Mouse (Mus musculus) cortical plate, adult 2 months (tissue): ENCODE measurements at regions not wholly inside any gene's neighbourhood (a gene's known extent, or its start where the extent isn't known, plus 50 kb on each side); places are given as distances from the start of the nearest gene placed in this dataset.

Experiments used
- H3K27ac ChIP-seq: fragments of 200-500 bp; 2 replicates; pipeline ENCODE4 v1.5.1; 2012; ENCODE audit warnings: low read length, control low read depth, inconsistent platforms; ENCODE audit not compliant: insufficient read depth
- H3K4me1 ChIP-seq: fragments of 200-500 bp; 2 replicates; pipeline ENCODE4 v1.6.1; 2011; ENCODE audit warnings: low read length; ENCODE audit not compliant: control insufficient read depth, insufficient read depth
- H3K4me3 ChIP-seq: fragments of 200-500 bp; 2 replicates; pipeline ENCODE4 v1.5.1; 2011; ENCODE audit warnings: mild to moderate bottlenecking, low read length, control low read depth; ENCODE audit not compliant: insufficient read depth
- CTCF ChIP-seq: fragments of 200-500 bp; IDR thresholded peaks from 2 replicates; pipeline ENCODE4 v1.5.1; 2011; ENCODE audit warnings: mild to moderate bottlenecking, control low read depth, low read length; ENCODE audit not compliant: insufficient read depth; ENCODE audit errors: extremely low read depth
- POLR2A ChIP-seq: fragments of 200-500 bp; IDR thresholded peaks from 2 replicates; pipeline ENCODE4 v1.6.1; 2011; ENCODE audit warnings: mild to moderate bottlenecking, low read length, control low read depth; ENCODE audit not compliant: insufficient read depth; ENCODE audit errors: extremely low read depth

DNA sequence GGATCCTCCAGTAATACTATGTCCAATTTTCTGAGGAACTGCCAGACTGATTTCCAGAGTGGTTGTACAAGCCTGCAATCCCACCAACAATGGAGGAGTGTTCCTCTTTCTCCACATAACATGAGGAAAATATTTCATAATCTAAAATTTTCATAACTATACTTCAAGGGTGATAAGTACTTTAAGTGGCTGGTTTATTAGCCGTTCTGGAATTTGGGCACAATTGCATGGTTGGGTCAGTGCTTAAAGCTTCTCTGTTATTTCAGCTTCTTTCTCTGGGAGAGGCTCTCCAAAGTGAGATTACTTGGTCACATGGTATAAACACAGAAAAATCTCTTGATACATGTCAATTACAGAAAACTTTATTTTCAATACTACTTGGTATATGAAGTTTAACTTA, 2115.9 kb downstream of the 4930444P10Rik start:
- Histone ChIP-seq H3K27ac (no peak overlapping the region), H3K4me3 (no peak overlapping the region), H3K4me1 (no peaks in the 10 kb centered on the region)
- TF ChIP-seq CTCF (no peak), POLR2A (no peak)

DNA sequence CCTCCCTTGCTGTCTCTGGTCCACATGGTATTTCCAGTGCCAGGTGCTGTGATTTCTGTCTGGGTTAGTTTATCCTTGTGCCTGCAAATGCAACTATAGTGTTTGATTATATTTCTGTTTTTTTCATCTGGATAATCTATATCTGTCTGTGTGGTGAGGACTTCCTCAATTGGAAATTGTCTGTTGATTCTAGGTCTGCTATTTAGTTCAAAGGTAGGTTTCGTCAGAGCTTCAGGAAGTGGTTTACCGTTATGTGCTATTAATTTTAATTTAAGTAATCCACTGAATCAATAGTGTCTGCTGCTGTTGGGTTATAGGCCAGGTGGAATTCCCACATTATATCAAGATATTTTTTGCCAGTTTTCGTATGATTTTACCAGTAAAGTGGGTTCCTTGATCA, 2143.9 kb downstream of the 4930444P10Rik start:
- Histone ChIP-seq H3K4me3 (no peak overlapping the region), H3K4me1 (no peaks in the 10 kb centered on the region), H3K27ac (no peak overlapping the region)
- TF ChIP-seq CTCF (no peak), POLR2A (no peak)

DNA sequence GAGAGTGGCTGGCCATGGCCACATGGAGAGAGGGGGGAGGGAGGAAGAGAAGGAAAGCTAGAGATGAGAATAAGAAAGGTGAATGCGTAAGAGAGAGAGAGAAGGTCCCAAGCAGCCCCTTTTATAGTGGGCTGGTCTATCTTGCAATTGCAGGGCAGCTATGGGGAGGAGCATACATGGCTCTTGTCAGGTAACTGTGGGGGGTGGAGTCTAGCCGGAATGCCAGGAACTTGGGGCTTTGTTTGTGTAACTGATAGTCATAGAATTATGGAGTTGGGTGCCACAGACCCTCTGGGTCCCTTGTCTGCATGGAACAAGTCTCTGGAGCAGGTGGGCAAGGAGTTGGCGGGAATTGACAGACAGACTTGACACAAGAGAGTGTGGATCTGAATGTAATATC, 2151.8 kb downstream of the 4930444P10Rik start:
- H3K4me1 ChIP-seq: no peaks in the 10 kb centered on the region
- H3K27ac ChIP-seq: no peak overlapping the region
- TF ChIP-seq POLR2A (no peak), CTCF (no peak)
- H3K4me3 ChIP-seq: no peak overlapping the region

GRCm38 (mm10) chr1:13938344-13938743, 2154.8 kb downstream of the 4930444P10Rik start:
- Histone ChIP-seq H3K27ac (no peak overlapping the region), H3K4me1 (no peaks in the 10 kb centered on the region), H3K4me3 (no peak overlapping the region)
- TF ChIP-seq POLR2A (no peak), CTCF (no peak)

GRCm38 (mm10) chr1:13935938-13936491, 2157.1 kb downstream of the 4930444P10Rik start:
- TF ChIP-seq POLR2A (no peak), CTCF (no peak)
- Histone ChIP-seq H3K27ac (no peak overlapping the region), H3K4me3 (no peak overlapping the region), H3K4me1 (no peaks in the 10 kb centered on the region)

GRCm38 (mm10) chr1:13928679-13929078, 2164.4 kb downstream of the 4930444P10Rik start:
- H3K4me3 ChIP-seq: no peak overlapping the region
- H3K27ac ChIP-seq: no peak overlapping the region
- no peaks in the 10 kb centered on the region for H3K4me1 ChIP-seq
- TF ChIP-seq POLR2A (no peak), CTCF (no peak)

- no peak overlapping the region for H3K4me3 ChIP-seq
- TF ChIP-seq POLR2A (no peak), CTCF (no peak)
- no peaks in the 10 kb centered on the region for H3K4me1 ChIP-seq
- no peak overlapping the region for H3K27ac ChIP-seq
These were observed 2165.2 kb downstream of the 4930444P10Rik start for GRCm38 (mm10) chr1:13927964-13928363.

DNA sequence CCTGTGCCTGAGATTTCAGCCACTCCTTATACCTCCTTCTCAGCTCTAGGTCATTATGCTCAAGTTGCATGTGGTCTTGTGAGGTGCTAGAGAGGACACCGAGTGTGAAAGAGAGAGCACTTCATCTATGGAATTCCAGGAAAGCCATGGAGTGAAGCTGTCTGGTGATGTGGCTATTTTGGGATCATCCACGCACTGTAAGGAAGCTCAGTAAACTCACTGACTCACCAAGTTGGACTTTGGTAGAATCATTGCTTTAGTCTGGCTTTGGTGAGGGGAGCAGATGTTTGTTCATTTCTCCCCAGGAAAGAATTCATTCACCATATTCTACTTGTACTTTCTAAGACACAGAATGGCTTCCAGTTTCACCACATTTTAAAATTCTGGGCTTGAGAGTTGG, 2167.1 kb downstream of the 4930444P10Rik start:
- Histone ChIP-seq H3K27ac (no peak overlapping the region), H3K4me3 (no peak overlapping the region), H3K4me1 (no peaks in the 10 kb centered on the region)
- TF ChIP-seq POLR2A: no peak
- TF ChIP-seq CTCF: no peak

DNA sequence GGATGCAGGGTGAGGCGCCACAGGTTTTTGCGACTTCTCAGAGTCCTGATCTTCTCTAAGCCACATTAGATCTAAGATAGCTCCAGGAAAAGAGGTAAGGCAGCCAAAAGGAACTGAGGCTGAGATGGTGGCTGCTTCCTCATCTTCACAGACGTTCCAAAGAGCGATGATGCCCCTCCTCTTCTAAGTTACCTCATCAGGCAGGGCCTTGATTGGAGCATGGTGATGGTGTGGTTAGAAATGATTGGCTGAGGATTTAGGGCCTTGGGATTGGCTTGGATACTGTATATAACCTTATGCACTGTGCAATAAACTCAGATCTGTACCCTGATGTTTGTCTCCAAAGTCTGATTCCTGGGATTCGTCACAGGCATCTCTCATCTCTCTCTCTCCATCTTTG, 2177.9 kb downstream of the 4930444P10Rik start:
- Histone ChIP-seq H3K4me1 (no peaks in the 10 kb centered on the region), H3K27ac (no peak overlapping the region), H3K4me3 (no peak overlapping the region)
- TF ChIP-seq CTCF (no peak), POLR2A (no peak)

DNA sequence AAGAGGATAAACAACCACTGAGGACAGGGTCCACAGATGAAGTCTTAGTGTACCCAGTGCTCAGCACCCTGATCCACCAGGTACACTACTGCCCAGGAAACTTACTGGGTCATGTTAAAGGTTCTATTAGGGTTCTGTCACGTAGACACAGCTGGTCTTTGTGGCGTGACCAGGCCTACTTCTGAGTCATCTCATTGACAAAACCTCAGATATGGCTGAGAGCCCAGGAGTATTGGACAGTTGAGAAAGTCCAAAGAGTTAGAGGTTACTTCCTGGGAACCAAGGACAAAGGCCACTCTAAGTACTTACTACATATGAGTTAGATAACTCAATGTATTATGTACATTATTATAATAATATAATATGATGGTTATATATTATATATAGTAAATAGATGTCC, 2214.0 kb downstream of the 4930444P10Rik start:
- H3K27ac ChIP-seq: no peak overlapping the region
- H3K4me3 ChIP-seq: no peak overlapping the region
- no peaks in the 10 kb centered on the region for H3K4me1 ChIP-seq
- TF ChIP-seq CTCF: no peak
- no peak for TF ChIP-seq POLR2A
